Mouse (Mus musculus) layer of hippocampus, adult 2 months (tissue): Measurements from ENCODE around the gene Vamp1. TPM values are rescaled to one million over a fixed set of nuclear protein-coding genes. Genes with fewer than 3 reads are reported as not detected.

Experiments
- DNase-seq, 2 experiments: peaks; one replicate each; pipeline ENCODE4 v3.0.0; 2022; ENCODE audit warnings: low spot score in 2 of 2
- H3K27ac ChIP-seq: fragments of 200-600 bp; 2 replicates; pipeline ENCODE4 v1.8.1; 2022
- H3K4me3 ChIP-seq: fragments of 200-600 bp; 2 replicates; pipeline ENCODE4 v1.8.1; 2022; ENCODE audit warnings: mild to moderate bottlenecking
- CTCF ChIP-seq: fragments of 200-600 bp; conservative IDR thresholded peaks from 2 replicates; pipeline ENCODE4 v1.8.1; 2022; ENCODE audit warnings: antibody characterized with exemption, mild to moderate bottlenecking, moderate library complexity
- long read RNA-seq, 2 experiments: library from polyadenylated mRNA; stranded (forward); transcript quantifications; one replicate each; pipeline ENCODE4 v2.0.0; 2021; ENCODE audit warnings: borderline mapping rate in 2 of 2
- total RNA-seq, 2 experiments: library from RNA; stranded (reverse); gene quantifications; 2 replicates each; pipeline ENCODE4 v1.2.3; 2021

Gene Vamp1
- 10 to 100 TPM; 83.5 to 83.6 TPM for total RNA-seq
- long read RNA-seq, experiment 1, transcript Vamp1-201 (5 exons, 2,772 nt): major isoform, 5 of 25 reads
- long read RNA-seq, experiment 1, partial matches to known transcripts: 16 of 25 reads
- long read RNA-seq, experiment 1, other reads (novel, unspliced or antisense): 2 of 25 reads
- long read RNA-seq, experiment 2, partial matches to known transcripts: 5 of 17 reads
- long read RNA-seq, experiment 2, other reads (novel, unspliced or antisense): 6 of 17 reads

DNA sequence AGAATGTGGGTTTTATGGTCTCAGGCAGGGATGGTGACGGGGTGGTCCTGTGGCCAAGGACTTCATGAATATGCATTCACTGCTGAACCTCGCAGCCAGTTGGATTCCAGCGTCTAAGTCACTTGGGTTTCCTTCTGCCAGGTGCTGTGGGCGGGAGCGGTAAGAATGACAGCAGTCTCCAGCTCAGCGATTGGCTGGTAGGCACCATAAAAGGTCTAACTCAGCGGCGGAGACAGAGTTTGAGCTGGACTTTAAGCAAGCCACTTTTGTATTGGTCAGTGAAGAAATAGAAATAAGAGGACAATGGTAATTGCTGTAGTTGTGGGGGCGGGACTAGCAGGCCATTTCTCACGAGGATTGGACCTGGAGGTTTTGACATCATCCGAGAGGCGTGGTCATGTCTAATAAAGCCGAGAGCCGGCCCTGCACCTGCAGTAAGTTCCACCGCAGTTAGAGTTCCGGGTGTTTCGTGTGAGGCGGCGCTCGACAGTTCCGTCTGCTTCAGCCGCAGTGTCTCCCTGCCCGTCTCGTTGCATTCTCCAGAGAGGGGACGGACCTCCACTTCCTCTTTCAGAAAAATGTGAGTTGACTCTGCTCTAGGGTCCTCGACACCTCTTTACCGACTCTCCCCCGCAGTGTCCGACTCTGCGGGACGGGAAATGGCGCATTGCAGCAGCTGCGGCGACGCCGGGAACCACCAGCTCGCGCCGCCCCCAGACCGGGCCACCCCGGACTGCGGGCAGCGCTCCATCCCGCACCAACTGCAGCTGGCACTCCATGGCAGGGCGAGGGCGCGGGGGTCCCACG, at the start of gene Vamp1:
Vamp1 (plus strand) TSS at position 404 of the 807 bp plus-strand sequence.
- Histone ChIP-seq H3K27ac (peak within 1 kb of the TSS; percentile 96), H3K4me3 (peak within 1 kb of the TSS; percentile 78)
- DNase-seq: peak; percentile 90 to 95
- TF ChIP-seq CTCF: peak; percentile 13

DNA sequence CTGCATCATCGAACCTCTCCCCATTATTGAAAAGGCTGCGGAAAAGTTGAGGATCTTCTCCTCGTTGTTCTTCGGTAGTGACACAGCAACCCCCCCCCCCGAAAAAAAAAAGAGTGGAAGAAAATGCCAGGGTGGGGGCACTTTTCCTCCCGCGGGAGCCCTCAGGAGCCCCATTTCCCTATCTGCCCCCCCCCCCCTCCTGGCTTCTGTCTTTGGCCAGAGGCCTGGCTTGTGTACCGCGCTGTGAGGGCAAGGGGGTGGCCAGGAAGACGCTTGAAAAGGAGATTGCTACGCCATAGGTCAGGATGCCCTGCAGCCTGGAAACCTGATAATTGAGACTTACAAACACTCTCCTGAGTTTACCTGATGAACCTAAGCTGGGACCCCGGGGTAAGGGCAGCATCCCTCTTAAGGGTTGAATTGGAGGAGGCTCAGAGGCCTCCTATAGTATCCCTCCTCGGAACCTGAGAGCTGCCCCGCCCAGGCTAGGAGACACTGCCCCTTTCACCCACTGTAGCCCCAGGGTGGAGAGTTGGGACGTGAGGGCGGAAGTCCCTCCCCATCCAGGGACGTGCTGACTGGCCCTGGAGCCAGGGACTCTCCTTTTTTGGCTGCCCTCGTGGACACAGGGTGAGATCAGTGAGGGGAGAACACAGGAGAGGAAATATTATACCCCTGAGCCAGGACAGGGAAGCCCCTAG, 49.1 kb upstream of the Vamp1 start, which contains the start of gene Gapdh:
Gapdh (minus strand) TSS at position 417 of the 701 bp plus-strand sequence.
- H3K27ac ChIP-seq: peak within 1 kb of the TSS; percentile 98
- TF ChIP-seq CTCF: no peak
- peak within 1 kb of the TSS; percentile 99 for H3K4me3 ChIP-seq
- no peak for DNase-seq

DNA sequence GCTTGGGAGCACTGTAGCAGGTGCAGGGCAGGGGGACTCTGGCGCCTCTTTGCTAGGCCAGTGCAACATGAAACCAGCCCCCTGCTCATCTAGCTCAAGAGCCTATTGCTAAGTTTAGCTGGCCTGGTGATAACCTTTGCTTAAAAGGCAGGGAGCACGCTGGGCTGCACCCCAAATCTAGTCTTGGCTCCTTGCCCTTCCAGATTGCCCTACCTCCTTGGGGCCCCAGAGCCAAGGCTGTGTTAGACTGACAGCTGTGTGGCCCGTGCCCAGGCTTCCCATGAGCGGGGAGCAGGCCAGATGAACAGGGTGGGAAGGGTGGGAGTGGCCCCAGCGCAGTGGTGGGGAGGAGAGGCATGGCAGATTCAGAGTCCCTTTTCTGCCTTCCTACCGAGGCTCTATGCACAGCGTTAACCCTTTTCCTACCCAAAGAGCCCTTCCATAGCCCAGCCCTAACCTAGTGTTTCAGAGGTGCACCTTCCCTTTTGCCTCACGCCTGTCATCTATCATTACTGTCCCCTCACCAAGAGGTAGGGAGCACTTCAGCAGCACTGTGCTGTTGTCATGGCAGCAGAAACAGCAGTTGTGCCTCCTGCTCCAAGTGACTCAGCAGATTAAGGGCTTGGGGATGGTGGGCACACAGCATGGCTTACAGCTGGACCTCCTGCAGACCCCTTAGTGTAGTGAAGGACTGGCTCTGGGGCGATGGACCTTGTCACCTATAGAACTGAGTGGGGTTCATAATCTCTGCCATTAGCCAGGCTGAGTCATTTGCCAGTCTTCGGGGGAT, 48.3 kb upstream of the Vamp1 start:
- peak overlapping the region; percentile 99 for H3K4me3 ChIP-seq
- TF ChIP-seq CTCF: no peak
- peak overlapping the region; percentile 98 for H3K27ac ChIP-seq
- DNase-seq: peak; percentile 49 to 67

DNA sequence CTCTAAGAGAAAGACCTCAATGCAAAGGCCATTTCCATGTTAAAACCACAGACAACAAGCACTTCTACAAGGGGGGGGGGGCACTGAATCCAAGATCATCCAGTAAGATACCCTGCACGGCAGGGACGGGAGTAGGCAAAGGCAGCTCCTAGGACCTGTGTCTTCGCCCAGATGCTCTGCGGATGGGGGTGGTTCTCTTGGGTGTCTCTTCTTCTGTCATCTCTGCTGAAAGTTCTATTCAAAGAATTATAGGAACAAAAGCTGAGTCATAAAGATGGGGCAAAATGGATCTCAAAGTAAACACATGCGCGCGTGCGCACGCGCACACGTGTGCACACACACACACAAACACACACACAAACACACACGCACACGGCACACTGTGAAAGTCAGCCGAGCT, 47.3 kb upstream of the Vamp1 start:
- H3K4me3 ChIP-seq: no peak overlapping the region
- DNase-seq: no peak
- H3K27ac ChIP-seq: peak overlapping the region; percentile 98
- TF ChIP-seq CTCF: no peak

DNA sequence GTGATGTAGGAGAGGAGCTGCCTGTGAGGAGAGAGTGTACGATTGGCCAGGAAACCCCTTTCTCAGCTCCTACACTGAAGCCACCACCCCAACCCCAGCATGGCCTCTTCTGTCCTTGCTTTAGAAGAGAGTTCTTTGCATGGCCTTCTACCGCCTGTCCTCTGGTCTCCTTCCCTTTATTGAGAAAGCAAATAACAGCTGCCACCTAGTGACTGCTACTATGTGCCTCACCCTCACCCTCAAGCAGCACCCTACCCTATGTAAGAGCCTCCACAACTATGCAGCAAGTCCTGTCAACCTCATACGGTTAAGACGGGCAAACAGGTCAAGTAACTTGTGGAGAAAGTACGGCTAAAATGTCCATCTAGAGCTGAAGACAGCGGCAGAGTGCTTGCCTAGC, 45.2 kb upstream of the Vamp1 start:
- no peak for DNase-seq
- Histone ChIP-seq H3K4me3 (no peak overlapping the region), H3K27ac (no peak overlapping the region)
- TF ChIP-seq CTCF: peak; percentile 62

DNA sequence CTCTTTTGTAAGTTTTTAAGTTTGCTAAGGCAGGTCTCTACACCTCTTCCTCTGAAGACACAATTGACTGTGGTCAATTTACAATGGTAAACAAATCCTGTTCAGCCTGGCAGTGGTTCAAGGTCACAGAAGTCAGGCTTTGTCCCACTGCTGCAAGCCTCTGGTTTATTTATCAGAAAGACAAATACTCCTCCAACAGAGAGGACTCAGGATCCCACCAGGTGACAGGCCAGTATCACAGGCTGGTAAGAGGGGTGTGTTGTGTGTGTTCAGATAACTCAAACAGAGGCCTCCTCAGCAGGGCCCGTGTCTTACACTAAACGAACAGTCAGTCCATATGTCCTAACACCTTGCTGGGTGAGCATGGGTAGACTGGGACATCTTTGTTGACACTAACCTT, 42.9 kb upstream of the Vamp1 start:
- no peak overlapping the region for H3K27ac ChIP-seq
- H3K4me3 ChIP-seq: no peak overlapping the region
- DNase-seq: no peak
- TF ChIP-seq CTCF: no peak

DNA sequence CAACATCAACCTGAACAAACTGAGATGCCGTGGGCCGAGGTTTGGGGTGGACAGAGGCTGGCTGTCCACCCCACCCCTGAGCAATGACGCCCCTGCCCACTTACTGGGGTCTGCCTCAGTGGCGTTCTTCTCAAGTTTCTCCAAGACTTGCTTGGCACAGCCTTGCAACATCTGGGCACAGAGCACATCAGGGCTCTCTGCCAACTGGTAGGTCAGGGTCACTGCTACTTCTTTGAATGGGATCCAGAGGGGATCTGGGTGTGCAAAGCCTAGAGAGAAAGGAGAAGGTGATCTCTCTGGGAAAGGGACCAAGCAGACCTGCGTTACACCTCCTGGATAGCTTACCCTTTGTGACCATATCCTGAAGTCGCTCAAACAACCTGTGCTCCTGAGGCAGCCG, 42.1 kb upstream of the Vamp1 start:
- no peak for DNase-seq
- Histone ChIP-seq H3K27ac (no peak overlapping the region), H3K4me3 (no peak overlapping the region)
- TF ChIP-seq CTCF: no peak

DNA sequence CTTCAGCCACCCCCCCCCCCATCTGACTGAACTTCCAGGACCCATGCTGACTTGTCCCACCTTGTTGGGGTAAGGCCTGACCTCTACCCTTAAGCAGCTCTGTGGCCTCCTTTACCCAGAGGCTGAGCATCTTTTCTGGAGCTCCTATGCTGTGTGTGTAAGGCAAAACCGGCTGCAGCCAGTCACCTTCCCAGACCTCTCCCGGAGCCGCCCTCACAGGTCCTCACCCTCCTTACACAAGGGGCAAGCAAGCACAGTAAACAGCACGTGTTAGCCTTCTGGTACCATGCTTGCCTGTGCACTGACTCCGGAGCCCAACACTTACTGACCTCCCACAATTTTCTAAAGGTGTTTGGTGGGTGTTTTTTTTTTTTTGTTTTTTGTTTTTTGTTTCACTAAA, 39.9 kb upstream of the Vamp1 start:
- Histone ChIP-seq H3K4me3 (no peak overlapping the region), H3K27ac (no peak overlapping the region)
- no peak for TF ChIP-seq CTCF
- DNase-seq: no peak

DNA sequence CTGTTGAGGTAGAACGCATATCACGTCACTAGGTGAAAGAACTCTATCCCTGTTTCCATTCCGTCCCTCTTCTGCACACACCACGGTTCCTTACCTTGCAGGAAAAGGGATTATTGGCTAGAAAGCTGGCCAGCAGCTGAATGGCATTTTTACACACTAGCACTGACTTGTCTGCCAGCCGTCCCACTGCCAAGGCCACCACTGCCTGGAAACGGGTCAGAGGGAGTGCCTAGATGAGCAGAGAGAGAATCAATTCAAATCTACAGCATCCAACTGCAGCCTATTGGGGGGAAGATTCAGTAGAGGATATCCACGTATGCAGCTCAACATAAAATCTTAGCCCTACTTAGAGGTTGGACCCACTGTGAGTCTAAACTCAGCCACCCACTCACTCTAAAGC, 35.8 kb upstream of the Vamp1 start:
- no peak for DNase-seq
- no peak for TF ChIP-seq CTCF
- H3K27ac ChIP-seq: no peak overlapping the region
- H3K4me3 ChIP-seq: no peak overlapping the region

DNA sequence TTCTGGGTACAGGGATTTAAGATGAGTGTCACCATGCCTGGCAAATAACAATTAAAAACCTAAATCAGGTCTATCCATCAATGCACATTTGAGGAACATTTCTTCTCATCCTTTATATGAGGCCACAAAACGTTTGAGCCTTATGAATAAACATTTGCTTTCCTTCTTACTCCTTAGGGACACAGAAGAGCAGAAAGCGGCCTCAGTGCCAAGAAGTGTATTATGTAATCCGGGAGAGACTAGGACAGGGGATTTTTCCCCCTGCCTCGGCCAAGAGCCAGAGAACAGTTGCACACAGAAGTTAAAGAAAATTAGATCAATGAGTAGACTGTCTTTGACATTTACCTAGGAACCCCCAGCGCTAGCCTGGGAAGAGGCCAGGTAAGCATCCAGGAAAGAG, 33.2 kb upstream of the Vamp1 start:
- DNase-seq: no peak
- TF ChIP-seq CTCF: no peak
- H3K27ac ChIP-seq: peak overlapping the region; percentile 53; the same call in 1 of the 2 replicates
- H3K4me3 ChIP-seq: no peak overlapping the region

DNA sequence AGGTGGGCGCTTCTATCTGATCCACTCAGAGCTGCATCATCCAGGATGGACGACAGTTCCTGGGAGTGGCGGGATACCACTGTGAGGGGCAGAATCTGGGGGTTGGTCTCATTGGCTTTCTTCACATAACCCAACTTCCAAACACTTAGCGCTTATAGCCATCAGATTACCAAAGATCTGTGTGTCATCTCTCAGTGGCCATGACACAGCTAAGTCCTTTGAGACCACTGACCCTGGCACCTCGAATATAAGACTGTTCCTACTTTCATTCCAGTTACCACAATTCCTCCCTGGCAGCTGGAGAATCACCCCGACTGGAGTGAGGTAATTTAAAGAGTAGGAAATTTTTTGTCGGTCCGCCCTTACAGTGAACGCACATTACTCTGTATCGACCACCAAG, 29.1 kb upstream of the Vamp1 start:
- no peak for DNase-seq
- no peak for TF ChIP-seq CTCF
- Histone ChIP-seq H3K27ac (no peak overlapping the region), H3K4me3 (no peak overlapping the region)

DNA sequence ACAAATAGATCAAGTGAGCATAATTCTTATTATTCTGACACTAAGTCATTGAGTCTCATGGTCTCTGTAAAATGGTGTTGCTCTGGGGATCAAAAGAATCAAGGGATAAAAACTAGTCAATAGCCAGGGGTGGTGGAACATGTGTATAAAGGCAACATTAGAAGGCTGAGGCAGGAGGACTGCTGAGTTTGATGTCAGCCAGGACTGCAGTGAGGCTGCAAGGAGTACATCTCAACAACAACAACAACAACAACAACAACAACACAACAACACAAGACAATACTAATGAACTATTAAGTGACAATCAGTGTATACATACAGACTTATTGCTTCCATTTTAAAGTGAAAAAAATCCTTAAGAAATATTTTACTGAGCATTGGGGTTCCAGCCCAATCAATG, 24.5 kb upstream of the Vamp1 start:
- TF ChIP-seq CTCF: no peak
- H3K4me3 ChIP-seq: peak overlapping the region; percentile 98
- peak overlapping the region; percentile 98 for H3K27ac ChIP-seq
- DNase-seq: no peak
